Mouse (Mus musculus) kidney, adult 18-20 months (tissue): Measurements from ENCODE around the gene Gm17509.

Experiments used
- DNase-seq: peaks from one replicate; pipeline ENCODE4 v3.0.0; 2021

Gene Gm17509

GRCm38 (mm10) chr13:117220501-117221321 lies at the start of gene Gm17509:
Gene Gm17509, minus strand, starts transcription at chr13:117221075.
- DNase-seq, result peak; percentile 29

- DNase-seq, result no peak
Measured at GRCm38 (mm10) chr13:117267963-117268362, 47.1 kb upstream of the Gm17509 start.

GRCm38 (mm10) chr13:117266156-117266555 lies 45.3 kb upstream of the Gm17509 start:
- DNase-seq, result no peak

- DNase-seq, result no peak
Measured at GRCm38 (mm10) chr13:117260704-117261103, 39.8 kb upstream of the Gm17509 start.

GRCm38 (mm10) chr13:117242621-117243020 lies 21.7 kb upstream of the Gm17509 start:
- DNase-seq, result no peak

- DNase-seq, result no peak
Measured at GRCm38 (mm10) chr13:117242063-117242462, 21.2 kb upstream of the Gm17509 start.

- no peak for DNase-seq
Measured at GRCm38 (mm10) chr13:117237111-117237510, 16.2 kb upstream of the Gm17509 start.

GRCm38 (mm10) chr13:117235530-117236212 lies 14.8 kb upstream of the Gm17509 start:
- peak; percentile 41 for DNase-seq

GRCm38 (mm10) chr13:117234486-117234885 lies 13.6 kb upstream of the Gm17509 start:
- no peak for DNase-seq

- no peak for DNase-seq
Measured at GRCm38 (mm10) chr13:117233808-117234207, 12.9 kb upstream of the Gm17509 start.

GRCm38 (mm10) chr13:117230371-117231110 lies 9.7 kb upstream of the Gm17509 start:
- no peak for DNase-seq

- no peak for DNase-seq
Measured at GRCm38 (mm10) chr13:117225561-117225960, 4.7 kb upstream of the Gm17509 start.

GRCm38 (mm10) chr13:117224901-117225300 lies 4.0 kb upstream of the Gm17509 start:
- no peak for DNase-seq

GRCm38 (mm10) chr13:117223125-117223524 lies 2.2 kb upstream of the Gm17509 start:
- no peak for DNase-seq

GRCm38 (mm10) chr13:117219871-117220500 lies 889 bp downstream of the Gm17509 start:
- DNase-seq, result no peak

GRCm38 (mm10) chr13:117218092-117218491 lies 2.8 kb downstream of the Gm17509 start:
- DNase-seq, result no peak

GRCm38 (mm10) chr13:117217621-117218020 lies 3.3 kb downstream of the Gm17509 start:
- DNase-seq, result no peak

- DNase-seq, result no peak
Measured at GRCm38 (mm10) chr13:117216752-117217363, 4.0 kb downstream of the Gm17509 start.

- DNase-seq, result no peak
Measured at GRCm38 (mm10) chr13:117216126-117216525, 4.7 kb downstream of the Gm17509 start.

GRCm38 (mm10) chr13:117215481-117215880 lies 5.4 kb downstream of the Gm17509 start:
- DNase-seq, result no peak

GRCm38 (mm10) chr13:117211386-117211875 lies 9.4 kb downstream of the Gm17509 start:
- DNase-seq, result no peak

GRCm38 (mm10) chr13:117208236-117208635 lies 12.6 kb downstream of the Gm17509 start, which contains the start of gene Emb:
Gene Emb, plus strand, starts transcription at chr13:117208536.
- no peak for DNase-seq
